Mouse (Mus musculus) C2C12 (cell line): ENCODE measurements at regions not wholly inside any gene's neighbourhood (a gene's known extent, or its start where the extent isn't known, plus 50 kb on each side); places are given as distances from the start of the nearest gene placed in this dataset.

ENCODE experiments used
- CEBPB ChIP-seq: IDR thresholded peaks from one replicate; pipeline ENCODE4 v1.6.1; 2011; ENCODE audit warnings: low read depth, mild to moderate bottlenecking, control low read depth, moderate library complexity
- CTCF ChIP-seq: IDR thresholded peaks from one replicate; pipeline ENCODE4 v1.5.1; 2011; ENCODE audit not compliant: control insufficient read depth, insufficient read depth, insufficient read length
- FOSL1 ChIP-seq: IDR thresholded peaks from one replicate; pipeline ENCODE4 v1.8.0; 2011; ENCODE audit warnings: mild to moderate bottlenecking, low read length; ENCODE audit not compliant: poor library complexity, insufficient read depth, severe bottlenecking
- MAX ChIP-seq: IDR thresholded peaks from one replicate; pipeline ENCODE4 v1.6.1; 2011; ENCODE audit warnings: mild to moderate bottlenecking, control low read depth
- MYOD1 ChIP-seq: IDR thresholded peaks from one replicate; pipeline ENCODE4 v1.6.1; 2011; ENCODE audit warnings: low read depth; ENCODE audit not compliant: control insufficient read depth, insufficient read length
- MYOG ChIP-seq: IDR thresholded peaks from one replicate; pipeline ENCODE4 v1.6.1; 2011; ENCODE audit not compliant: control insufficient read depth, insufficient read length; ENCODE audit errors: extremely low read depth
- USF1 ChIP-seq: IDR thresholded peaks from one replicate; pipeline ENCODE4 v1.6.1; 2011; ENCODE audit warnings: low read depth, mild to moderate bottlenecking, control low read depth, moderate library complexity

DNA sequence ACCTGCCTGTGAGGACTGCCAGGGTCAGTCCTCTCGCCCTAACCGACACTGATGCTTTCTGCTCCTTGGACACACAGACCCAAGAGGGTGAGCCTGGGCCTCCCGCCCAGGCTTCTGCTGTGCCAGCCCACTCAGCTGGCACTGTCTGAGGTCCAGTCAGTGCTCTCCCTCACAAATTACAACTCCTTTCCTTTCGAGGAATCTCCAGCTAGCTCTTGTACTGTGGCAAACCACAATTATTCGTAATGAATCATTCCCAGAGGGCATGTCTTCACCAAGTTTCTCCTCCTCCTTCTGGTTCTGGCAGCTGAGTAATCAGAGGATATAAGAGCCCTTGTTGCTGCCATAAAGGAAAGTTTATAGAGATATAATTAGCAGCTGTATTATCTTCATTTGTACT is 155.2 kb downstream of the 9530068E07Rik start:
- TF ChIP-seq CTCF, result no peak
- TF ChIP-seq MAX, result no peak
- TF ChIP-seq USF1, result no peak
- no peak for TF ChIP-seq CEBPB
- TF ChIP-seq MYOG, result no peak
- peak; percentile 65 for TF ChIP-seq FOSL1
- TF ChIP-seq MYOD1, result peak; percentile 68
